Mouse (Mus musculus) right cerebral cortex, postnatal 36 days (tissue): ENCODE results near the gene Get4.
A peak's percentile ranks its signal among the peaks of the same experiment; 100 is the strongest.

ENCODE experiments used
- DNase-seq, 2 experiments: peaks; one replicate each; pipeline ENCODE4 v3.0.0; 2022; ENCODE audit warnings: low spot score in 2 of 2, mixed read lengths in 1 of 2

Get4 gene

DNA sequence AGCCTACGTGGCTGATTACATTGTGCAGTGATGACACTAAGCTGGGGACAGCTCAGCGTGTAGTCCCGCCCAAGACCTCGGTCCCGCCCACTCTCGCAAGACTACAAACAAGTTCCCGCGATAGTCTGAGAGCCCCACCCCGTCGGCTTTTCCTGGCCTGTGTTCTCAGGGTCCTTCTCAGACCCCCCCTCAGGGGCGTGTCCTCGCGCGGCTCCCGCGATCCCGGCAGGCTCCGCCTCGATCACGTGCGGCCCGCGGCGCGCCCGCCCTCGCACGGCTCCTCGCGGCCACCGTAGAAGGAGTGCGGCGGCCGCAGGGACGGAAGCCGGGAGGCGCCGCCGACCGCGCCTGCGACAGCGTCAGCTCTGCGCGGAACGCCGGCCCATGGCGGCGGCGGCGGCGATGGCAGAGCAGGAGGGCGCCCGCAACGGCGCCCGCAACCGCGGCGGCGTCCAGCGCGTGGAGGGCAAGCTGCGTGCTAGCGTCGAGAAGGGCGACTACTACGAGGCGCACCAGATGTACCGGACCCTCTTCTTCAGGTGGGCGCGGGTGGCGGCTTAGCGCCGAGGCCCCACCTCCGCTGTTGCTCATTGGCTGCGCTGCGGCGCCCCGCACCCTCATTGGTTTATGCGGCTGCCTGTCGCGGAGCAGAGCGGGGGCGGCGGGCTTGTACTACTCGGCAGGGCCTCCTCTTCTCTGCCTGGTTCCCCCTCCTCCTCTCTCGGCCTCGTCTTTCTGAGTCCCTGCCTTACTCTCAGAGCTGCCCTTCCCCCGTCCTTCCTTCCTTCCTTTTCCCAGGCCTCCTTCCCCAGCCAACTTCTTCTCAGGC is at the start of gene Get4:
Get4 (plus strand) TSS at position 244 of the 829 bp plus-strand sequence.
- peak; percentile 97 to 98 for DNase-seq

DNA sequence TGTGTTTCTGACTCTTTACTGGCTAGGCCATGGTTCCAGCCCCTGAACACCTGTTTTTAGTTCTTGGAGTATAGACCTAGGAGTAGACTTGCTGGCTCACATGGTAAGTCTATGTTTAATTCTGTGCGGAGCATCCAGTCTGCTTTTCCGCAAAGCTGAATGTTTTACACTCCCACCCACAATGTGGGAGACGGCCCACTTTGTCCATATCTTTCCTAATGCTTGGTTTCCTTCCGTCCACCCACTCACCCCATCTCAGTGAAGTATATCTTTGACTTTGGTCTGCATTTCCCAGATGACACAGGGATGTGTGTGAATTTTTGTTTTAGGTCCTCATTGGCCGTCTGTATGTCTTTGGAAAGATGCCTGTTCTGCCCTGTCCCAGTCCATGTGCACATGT is 48.8 kb upstream of the Get4 start:
- peak in 1 of 2 experiments; percentile 69 for DNase-seq

DNA sequence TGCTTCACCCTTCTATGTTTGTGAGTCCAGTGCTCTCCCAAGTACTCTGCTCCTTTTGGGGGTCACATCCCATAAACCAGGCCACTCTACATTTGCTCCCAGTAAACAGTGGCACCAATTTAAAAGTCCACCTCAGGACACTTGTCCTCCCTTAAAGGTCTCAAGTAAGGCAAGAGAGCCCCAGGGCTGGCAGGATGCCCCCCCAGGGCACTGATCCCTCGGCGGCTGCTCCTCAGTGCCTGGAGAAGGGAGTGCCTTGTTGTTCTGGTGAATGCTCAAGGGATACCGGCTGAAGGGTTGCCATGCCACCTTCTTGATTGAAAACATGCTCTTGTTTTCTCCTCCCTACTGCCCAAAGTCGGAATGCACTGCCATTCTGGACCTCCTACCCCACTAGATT is 46.0 kb upstream of the Get4 start:
- DNase-seq: no peak

DNA sequence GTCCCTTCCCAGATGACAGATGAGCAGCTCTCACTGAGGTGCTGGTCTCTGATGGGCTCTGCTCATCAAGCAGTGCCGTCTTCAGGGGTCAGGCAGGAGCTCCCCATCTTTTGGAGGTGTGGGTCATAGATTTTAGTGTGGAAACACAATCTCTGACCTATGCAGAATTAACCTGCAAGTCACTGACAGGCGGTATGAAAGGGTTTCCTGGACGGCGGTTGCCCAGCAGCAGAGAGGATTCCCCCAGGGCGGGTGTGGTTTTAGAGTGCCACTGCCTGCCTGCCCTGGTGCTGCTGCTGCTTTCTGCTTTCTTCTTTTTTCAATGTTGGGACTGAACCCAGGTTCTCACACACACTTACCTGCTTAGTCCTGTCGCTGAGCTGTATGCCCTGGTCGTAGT is 45.6 kb upstream of the Get4 start:
- DNase-seq: no peak

DNA sequence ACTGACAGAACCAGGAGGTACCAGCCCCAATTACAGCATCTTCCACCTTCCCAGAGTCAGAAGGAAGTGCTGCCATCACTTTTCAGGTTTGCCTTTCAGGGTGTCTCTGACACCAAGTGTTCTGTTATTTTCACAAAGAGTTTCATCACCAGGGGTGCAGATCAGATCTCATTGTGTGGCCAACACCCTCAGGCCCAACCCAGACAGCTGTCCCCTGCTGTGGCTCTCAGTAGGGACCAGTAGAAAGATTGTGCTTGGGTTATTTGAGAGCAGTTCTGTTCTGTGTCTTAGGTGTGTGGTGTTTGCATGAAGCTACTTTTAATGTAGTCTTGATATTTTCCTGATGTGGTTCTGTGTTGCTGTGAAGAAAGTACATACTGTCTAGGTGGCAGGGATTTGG is 43.9 kb upstream of the Get4 start:
- DNase-seq: no peak

DNA sequence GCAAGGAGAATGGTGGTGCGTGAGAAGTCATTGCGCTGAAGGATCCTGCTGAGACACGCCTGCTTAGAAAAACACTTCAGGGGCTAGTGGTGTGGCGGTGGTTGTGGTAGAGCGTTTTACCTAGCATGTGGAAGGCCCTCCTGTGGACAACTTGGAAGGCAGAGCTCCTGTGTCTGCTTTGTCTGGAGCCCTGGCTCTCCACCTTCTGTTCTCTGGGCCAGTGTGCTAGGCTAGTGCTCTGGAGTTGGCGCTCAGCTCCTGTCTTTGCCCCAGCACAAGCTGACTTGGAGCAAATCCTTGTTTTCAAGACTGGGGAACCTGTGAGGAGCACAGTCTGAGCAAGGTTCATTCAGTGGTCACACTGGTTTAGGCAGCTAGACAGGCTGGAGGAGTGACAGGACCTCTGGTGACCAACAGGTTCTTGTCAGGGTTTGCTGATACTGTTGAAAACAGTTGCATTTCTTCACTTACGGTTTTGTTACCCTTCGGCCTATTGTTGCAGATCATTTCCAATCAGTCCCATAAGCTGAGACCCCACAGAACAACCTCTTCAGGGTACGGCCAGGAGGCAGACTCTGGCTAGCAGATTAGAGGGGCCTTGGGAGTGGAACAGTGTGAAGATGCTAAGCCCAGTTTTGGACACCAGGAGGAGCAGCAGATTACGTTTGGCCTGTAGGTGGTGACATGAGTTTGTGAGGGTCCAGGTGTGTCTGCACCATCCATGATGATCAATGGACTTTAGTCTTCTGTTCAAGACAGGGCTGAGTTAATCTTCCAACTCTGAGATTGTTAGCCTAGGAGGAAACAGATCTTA is 43.0 kb upstream of the Get4 start:
- DNase-seq: no peak

DNA sequence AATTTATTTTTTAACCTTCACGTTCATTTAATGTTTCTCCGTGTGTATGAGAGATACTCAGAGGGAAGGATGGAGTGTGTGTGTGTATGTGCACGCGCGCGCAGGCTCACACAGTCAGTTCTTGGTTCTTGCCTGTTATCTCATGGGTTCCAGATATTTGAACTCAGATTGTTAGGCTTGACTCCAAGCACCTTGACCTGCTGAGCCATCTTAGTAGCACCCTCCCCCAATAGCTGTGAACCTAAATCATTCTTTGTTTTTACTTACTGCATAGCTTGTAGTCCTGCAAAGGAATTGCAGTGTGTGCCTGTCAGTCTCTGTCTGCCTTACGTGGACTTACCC is 42.5 kb upstream of the Get4 start:
- no peak for DNase-seq

DNA sequence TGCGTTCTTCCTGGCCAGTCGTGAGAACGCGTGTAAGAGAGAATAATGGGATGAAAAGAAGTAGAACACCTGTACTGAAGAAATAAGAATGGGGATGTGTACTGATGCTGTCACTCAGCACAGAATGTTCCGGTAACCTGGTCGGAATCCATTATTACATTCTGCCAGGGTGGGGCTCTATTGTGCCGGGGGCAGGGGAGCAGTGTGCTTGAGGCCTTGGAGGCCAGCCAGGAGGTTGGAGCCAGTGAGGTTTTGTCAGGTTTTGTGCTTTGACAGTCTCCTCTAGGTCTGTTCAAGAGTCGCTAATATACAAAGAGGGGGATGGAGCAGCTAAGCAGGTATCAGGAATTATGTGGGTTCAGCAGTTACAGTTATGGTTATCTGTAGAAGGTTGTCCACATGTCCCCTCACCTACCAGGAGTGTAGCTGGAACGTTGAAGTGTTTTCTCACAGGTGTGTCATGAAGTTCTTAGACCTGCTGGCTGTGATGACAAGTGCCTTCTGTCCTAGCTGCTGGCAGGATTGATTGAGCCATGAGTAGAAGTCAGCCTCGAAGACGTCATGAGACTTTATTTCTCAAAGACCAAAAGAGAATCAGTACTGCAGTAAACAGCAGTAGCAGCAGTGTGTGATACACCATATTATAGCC is 40.3 kb upstream of the Get4 start:
- no peak for DNase-seq

DNA sequence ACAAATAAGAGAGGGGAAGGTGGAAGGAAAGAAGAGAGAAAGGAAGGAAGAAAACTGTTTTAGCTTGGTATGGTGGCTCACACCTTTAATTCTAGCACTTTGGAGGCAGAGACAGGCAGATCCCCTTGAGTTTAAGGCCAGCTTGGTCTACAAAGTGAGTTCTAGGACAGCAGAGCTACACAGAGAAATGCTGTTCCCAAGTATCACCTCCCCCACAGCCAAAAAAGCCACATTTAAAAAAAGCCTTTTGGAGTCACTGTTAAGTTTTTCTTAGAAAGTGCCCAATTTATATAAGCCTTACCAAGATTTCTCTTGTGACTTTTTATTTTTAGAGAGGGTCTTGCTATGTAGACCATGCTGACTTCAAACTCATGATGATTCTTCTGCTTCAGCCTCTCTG is 37.8 kb upstream of the Get4 start:
- DNase-seq: peak in 1 of 2 experiments; percentile 57

DNA sequence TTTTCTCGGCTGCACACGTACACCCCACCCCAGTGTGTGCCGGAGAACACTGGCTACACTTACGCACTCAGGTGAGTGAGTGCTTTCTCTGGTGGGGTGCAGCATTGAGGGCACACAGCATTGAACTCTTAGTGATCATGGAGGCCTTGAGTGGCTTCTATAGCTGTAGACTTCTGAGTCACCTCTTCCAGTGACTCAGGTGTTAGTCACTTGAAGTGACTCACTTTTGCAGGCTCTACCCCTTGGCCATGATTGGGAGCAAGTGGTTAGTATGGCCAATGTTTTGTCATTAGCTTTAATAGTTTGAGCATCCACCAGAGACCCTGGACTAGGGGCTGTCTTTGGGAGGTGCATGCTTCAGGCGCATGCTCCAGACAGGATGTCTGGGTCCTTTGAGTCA is 36.9 kb upstream of the Get4 start:
- no peak for DNase-seq

DNA sequence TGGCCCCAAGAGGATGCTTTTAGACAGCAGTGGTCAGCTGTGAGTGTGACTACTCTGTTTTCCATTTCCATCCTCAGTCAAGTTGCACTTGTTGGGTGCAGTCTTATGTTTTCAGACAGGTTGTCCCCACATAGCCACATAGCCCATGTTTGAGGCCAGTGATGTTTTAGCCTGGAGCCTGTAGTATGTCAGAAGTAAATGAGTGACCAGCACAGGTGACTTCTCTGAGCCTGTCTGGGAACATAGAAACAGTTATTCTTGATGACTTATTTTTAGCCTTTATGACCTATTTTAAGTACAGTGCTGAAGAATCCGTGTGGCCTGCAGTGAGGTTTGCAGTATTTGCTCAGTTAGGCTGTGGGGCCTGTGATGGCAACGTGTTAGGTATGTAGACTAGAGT is 36.0 kb upstream of the Get4 start:
- no peak for DNase-seq

DNA sequence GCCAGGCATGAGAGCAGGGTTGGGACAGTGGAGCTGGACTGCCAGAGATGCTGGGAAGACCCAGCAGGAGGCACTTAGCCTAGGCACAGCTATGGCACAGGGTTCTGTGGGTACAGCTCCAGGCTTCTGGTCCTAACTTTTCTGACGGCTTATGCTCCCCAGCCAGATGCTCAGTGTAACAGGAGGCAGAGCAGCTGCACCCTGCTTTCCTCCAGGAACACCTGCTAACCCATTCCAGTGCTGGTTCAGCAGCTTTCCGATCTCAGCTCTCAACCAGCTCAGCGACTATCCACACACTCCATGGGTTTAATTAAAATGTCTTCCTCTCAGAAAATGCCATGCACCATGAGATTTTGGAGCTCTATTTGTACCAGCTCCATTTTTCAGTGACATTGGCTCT is 35.4 kb upstream of the Get4 start:
- DNase-seq: no peak

DNA sequence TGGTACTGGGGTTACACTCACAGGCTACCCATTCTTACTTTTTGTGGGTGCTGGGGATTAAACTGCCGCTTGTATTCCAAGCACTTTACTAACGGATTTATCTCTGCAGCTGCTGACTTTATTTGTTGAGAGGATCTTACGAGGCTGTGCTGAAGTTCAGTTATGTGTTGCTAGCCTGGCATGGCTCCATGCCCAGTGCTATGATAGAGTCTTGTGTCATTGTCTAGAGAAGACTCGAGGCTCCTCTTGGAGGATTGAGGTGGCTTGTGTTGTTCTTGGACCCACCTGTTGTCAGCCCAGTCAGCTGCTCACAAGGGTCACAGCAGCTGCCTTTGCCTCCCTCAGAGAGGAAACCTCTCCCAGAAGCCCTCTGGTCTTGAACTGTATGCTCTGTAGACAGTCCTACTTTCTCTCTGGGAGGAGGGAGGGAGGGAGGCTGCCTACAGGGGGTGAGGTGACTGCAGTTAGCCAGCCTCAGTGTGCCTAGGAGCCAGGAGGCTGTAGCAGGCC is 32.1 kb upstream of the Get4 start:
- no peak for DNase-seq

DNA sequence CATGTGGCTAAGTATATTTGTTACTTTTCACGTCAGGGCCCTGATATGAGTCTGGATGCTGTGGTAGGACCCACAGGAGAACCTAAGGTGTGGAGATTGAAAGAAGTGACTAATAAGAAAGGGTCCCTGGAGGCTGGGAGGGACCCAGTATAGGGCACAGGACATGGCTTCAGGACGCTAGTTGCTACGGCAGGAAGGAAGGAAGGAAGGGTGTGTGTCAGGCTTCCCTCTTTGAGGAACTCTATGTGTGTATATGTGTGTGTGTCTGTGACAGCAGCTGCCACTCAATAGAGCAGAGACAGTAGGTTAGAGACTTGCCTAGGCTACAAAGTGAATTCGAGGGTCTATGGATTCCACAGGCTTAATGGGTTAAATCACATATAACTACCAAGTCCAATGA is 31.5 kb upstream of the Get4 start:
- no peak for DNase-seq

DNA sequence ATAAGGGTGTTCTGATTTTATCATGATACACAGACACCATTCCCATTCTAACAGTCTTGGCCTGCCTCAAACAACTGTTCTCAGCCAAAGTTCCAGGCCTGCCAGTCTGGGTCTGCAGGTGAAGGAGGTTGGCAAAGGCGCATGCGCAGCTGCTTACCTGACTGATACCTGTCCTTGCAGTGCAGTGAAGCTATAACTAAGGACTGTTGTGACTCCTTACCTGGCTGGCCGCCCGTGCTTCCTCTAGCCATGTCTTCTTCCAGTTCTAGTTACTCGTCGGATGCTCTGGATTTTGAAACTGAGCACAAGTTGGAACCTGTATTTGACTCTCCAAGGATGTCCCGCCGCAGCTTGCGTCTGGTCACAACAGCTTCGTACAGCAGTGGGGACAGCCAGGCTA is 28.8 kb upstream of the Get4 start:
- no peak for DNase-seq

DNA sequence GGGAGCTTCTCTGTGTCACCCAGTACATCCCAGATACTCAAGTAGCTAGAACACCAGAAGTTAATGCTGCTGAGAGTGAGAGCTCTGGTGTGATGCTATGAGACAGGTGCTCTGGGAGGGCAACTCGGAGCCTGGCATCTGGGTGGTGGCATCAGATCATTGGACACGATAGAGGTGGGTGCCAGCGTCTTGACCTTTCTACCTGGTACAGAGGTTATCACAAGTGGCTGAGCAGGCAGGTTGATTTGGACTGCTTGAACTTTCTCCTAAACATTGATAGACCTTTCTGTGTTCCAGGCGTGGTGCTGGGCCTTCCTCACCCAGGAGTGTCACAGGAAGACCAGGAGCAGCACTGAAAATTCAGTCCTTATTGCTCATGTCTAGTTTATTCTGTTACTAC is 24.9 kb upstream of the Get4 start:
- DNase-seq: no peak

DNA sequence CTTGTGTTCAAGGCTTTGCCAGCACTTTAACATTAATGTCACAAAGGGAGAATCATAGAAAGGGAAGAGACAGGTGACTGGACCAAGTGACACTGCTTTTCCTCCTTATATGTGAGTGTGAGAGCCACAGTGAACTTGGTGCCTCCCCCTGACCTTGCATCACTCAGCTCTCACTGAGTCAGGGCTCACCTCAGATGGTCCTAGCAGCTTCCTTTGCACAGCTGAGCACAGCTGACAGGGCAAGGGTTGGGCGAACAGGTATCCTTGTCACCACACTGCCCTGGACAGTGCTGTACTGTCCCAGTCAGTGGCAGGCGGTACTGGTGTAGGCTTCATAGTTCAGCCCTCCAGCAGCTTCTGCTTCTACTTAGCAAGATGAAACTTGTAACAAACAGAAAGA is 24.5 kb upstream of the Get4 start:
- DNase-seq: no peak

DNA sequence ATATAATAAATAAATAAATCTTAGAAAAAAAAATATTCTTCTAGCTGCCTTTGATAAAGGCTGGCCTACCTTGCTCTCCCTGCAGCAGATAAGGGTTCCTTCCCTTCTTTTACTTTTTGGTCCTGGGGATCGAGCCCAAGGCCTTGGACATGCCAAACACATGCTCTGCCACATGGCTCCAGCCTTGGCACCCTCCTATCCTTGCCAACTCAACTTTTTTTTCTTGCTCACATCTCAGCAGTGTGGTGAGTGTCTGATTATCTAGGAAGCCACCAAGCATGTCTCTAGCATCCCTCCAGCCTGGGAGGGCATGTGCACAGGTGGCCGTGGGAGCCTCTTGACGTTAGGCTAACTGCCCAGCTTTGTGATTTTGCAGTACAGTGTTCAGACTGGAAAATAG is 23.8 kb upstream of the Get4 start:
- no peak for DNase-seq

DNA sequence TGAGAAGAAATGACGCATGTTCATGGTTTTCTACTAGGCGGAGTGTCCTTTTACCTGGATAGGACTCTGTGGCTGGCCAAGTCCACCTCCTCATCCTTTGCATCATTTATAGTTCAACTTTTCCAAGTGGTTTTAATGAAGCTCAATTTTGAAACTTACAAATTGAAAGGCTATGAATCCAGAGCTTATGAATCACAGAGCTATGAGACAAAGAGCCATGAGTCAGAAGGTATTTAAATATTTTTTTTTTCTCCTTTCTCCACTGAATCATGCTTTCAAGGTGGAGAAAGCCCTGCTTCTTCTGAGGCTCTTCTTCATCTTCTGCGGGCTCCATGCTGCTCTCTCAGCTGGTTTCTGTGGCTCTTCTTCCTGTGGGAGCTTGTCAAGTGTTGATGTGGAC is 22.4 kb upstream of the Get4 start:
- no peak for DNase-seq

DNA sequence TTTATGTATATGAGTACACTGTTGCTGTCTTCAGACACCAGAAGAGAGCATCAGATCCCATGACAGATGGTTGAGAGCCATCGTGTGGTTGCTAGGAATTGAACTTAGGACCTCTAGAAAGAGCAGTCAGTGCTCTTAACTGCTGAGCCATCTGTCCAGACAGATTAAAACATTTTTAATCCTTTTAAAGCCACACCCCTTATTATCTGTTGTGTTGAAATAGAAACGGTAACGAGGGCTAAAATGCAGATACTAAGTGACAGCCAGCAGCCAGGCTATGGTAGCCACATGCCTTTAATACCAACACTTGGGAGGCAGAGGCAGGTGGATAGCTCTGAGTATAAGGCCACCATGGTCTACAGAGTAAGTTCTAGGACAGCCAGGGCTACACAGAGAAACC is 20.0 kb upstream of the Get4 start:
- no peak for DNase-seq

DNA sequence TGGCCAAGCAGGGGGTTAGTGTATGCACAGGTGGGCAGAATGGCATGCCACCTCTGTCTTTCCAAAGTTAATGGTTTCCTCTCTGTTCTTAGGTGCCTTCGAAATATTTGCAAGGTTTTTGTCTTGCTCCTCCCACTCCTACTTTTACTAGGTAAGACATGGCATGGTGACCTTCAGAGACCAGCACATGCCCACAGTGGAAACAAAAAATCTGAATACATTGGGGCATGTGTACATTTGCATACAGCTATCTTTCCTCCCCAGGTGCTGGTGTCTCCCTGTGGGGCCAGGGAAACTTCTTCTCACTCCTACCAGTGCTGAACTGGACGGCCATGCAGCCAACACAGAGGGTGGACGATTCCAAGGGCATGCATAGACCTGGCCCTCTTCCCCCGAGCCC is 17.7 kb upstream of the Get4 start:
- DNase-seq: no peak

DNA sequence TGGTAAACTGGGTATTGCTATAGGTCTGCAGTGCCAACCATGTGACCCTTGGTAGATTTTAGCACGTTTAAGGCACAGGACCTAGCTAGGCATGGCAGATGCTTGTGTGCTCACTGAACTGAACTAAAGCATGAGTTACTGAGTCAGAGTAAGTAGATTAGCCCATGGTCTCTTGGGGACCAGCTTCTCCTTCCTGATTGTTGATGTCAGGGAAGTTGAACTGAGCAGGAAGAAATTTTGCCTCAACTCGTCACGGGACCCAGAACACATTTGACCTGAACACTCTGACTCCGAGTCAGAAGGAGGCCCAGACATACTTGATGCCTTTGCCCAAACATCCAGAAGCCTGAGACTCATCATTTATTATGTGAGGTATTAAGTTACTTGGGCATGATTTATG is 14.7 kb upstream of the Get4 start:
- no peak for DNase-seq
